Mouse (Mus musculus) kidney, postnatal 0 days (tissue): ENCODE measurements at regions not wholly inside any gene's neighbourhood (a gene's known extent, or its start where the extent isn't known, plus 50 kb on each side); places are given as distances from the start of the nearest gene placed in this dataset.
A peak's percentile ranks its signal among the peaks of the same experiment; 100 is the strongest.

Experiments
- ATAC-seq: fragments of 200-750 bp; cut with Nextera tagmentation; replicated peaks from 2 replicates; pipeline ENCODE4 v1.8.0; 2017; ENCODE audit warnings: low read depth, moderate number of reproducible peaks, moderate TSS enrichment, moderate library complexity; ENCODE audit not compliant: low FRiP score
- DNase-seq: peaks from one replicate; pipeline ENCODE4 v3.0.0-alpha.2; 2016; ENCODE audit warnings: low spot score
- H3K27ac ChIP-seq: fragments of 300-500 bp; sonication (generic); 2 replicates; pipeline ENCODE4 v1.5.1; 2014; ENCODE audit warnings: mild to moderate bottlenecking
- H3K27me3 ChIP-seq: fragments of 300-500 bp; sonication (generic); 2 replicates; pipeline ENCODE4 v1.6.1; 2014; ENCODE audit warnings: low read length, mixed read lengths; ENCODE audit not compliant: insufficient read depth
- H3K36me3 ChIP-seq: fragments of 300-500 bp; sonication (generic); 2 replicates; pipeline ENCODE4 v1.6.1; 2014; ENCODE audit warnings: low read length, mixed read lengths; ENCODE audit not compliant: insufficient read depth
- H3K4me1 ChIP-seq: fragments of 300-500 bp; sonication (generic); replicated peaks from 2 replicates; pipeline ENCODE4 v1.6.1; 2014; ENCODE audit warnings: antibody characterized with exemption, low read length, mixed read lengths; ENCODE audit not compliant: insufficient read depth
- H3K4me2 ChIP-seq: fragments of 300-500 bp; sonication (generic); 2 replicates; pipeline ENCODE4 v1.6.1; 2014; ENCODE audit warnings: mild to moderate bottlenecking, low read length, moderate library complexity, mixed read lengths
- H3K4me3 ChIP-seq: fragments of 300-500 bp; sonication (generic); replicated peaks from 2 replicates; pipeline ENCODE4 v1.5.1; 2014; ENCODE audit warnings: low read depth, low read length
- H3K9ac ChIP-seq: fragments of 300-500 bp; sonication (generic); 2 replicates; pipeline ENCODE4 v1.6.1; 2014; ENCODE audit warnings: low read depth, low read length
- H3K9me3 ChIP-seq: fragments of 300-500 bp; sonication (generic); replicated peaks from 2 replicates; pipeline ENCODE4 v1.6.1; 2016; ENCODE audit warnings: low read length, inconsistent platforms, mixed read lengths
- CTCF ChIP-seq: IDR thresholded peaks from 2 replicates; pipeline ENCODE4 v1.5.1; 2016; ENCODE audit warnings: antibody characterized with exemption, low read depth, mild to moderate bottlenecking, moderate library complexity
- WGBS: fragments of 180-500 bp; shearing (Covaris S2); extraction: QIAGEN DNeasy Blood & Tissue Kit; methylation state at CpG from one replicate; pipeline ENCODE4 v1.1.7; 2014; 5-methylcytosine and 5-hydroxymethylcytosine counted together

GRCm38 (mm10) chr5:119032051-119032450 is 471.6 kb downstream of the Med13l start:
- Histone ChIP-seq H3K4me1 (no peaks in the 10 kb centered on the region), H3K9ac (no peak overlapping the region), H3K4me2 (no peak overlapping the region), H3K4me3 (no peak overlapping the region), H3K27ac (no peak overlapping the region), H3K36me3 (no peaks in the 10 kb centered on the region), H3K9me3 (no peaks in the 10 kb centered on the region), H3K27me3 (no peaks in the 10 kb centered on the region)
- 84% methylated on average over 5 of the region's 5 CpGs for WGBS
- no peak for TF ChIP-seq CTCF
- DNase-seq (no peak), ATAC-seq (no peak)

GRCm38 (mm10) chr5:119044548-119044947 is 484.1 kb downstream of the Med13l start:
- ATAC-seq = no peak
- 68% methylated on average over 10 of the region's 10 CpGs for WGBS
- no peak for DNase-seq

GRCm38 (mm10) chr5:119047581-119047980 is 487.1 kb downstream of the Med13l start:
- ATAC-seq = no peak
- H3K4me1 ChIP-seq = no peaks in the 10 kb centered on the region
- DNase-seq = no peak
- no peak overlapping the region for H3K4me2 ChIP-seq
- 37% methylated on average over 4 of the region's 4 CpGs for WGBS
- no peaks in the 10 kb centered on the region for H3K36me3 ChIP-seq
- H3K4me3 ChIP-seq = no peak overlapping the region
- no peak for TF ChIP-seq CTCF
- no peaks in the 10 kb centered on the region for H3K9me3 ChIP-seq
- no peak overlapping the region for H3K9ac ChIP-seq
- H3K27ac ChIP-seq = no peak overlapping the region
- no peaks in the 10 kb centered on the region for H3K27me3 ChIP-seq

More at GRCm38 (mm10) chr5:119044548-119044947, 484.1 kb downstream of the Med13l start:
- Histone ChIP-seq H3K9ac (no peak overlapping the region), H3K27me3 (no peaks in the 10 kb centered on the region), H3K27ac (no peak overlapping the region), H3K4me2 (no peak overlapping the region), H3K4me3 (no peak overlapping the region), H3K4me1 (no peaks in the 10 kb centered on the region), H3K9me3 (no peaks in the 10 kb centered on the region), H3K36me3 (no peaks in the 10 kb centered on the region)
- TF ChIP-seq CTCF = no peak

- no peaks in the 10 kb centered on the region for H3K36me3 ChIP-seq
- no peak overlapping the region for H3K27ac ChIP-seq
- no peak overlapping the region for H3K4me2 ChIP-seq
- no peak overlapping the region for H3K9ac ChIP-seq
- WGBS = 26% methylated on average over 11 of the region's 11 CpGs
- no peaks in the 10 kb centered on the region for H3K9me3 ChIP-seq
- H3K4me3 ChIP-seq = no peak overlapping the region
- no peaks in the 10 kb centered on the region for H3K4me1 ChIP-seq
- no peak for TF ChIP-seq CTCF
- no peak for DNase-seq
- ATAC-seq = no peak
- no peaks in the 10 kb centered on the region for H3K27me3 ChIP-seq
These were observed 492.0 kb downstream of the Med13l start for GRCm38 (mm10) chr5:119052354-119052996.

GRCm38 (mm10) chr5:119053738-119054137 is 493.3 kb downstream of the Med13l start:
- peak; percentile 48 for TF ChIP-seq CTCF
- Histone ChIP-seq H3K9me3 (no peaks in the 10 kb centered on the region), H3K27me3 (no peaks in the 10 kb centered on the region), H3K36me3 (no peaks in the 10 kb centered on the region), H3K27ac (no peak overlapping the region), H3K4me2 (no peak overlapping the region), H3K4me3 (no peak overlapping the region), H3K9ac (no peak overlapping the region), H3K4me1 (no peaks in the 10 kb centered on the region)
- no peak for DNase-seq
- ATAC-seq = no peak
- 90% methylated on average over 8 of the region's 8 CpGs for WGBS

- no peak overlapping the region for H3K4me2 ChIP-seq
- DNase-seq (no peak), ATAC-seq (no peak)
- TF ChIP-seq CTCF = no peak
- no peak overlapping the region for H3K9ac ChIP-seq
- H3K36me3 ChIP-seq = no peaks in the 10 kb centered on the region
- H3K27ac ChIP-seq = no peak overlapping the region
- no peaks in the 10 kb centered on the region for H3K9me3 ChIP-seq
- 69% methylated on average over 6 of the region's 6 CpGs for WGBS
- H3K4me3 ChIP-seq = no peak overlapping the region
- H3K27me3 ChIP-seq = no peaks in the 10 kb centered on the region
- H3K4me1 ChIP-seq = no peaks in the 10 kb centered on the region
These were observed 493.9 kb downstream of the Med13l start for GRCm38 (mm10) chr5:119054393-119054792.

GRCm38 (mm10) chr5:119055430-119055829 is 495.0 kb downstream of the Med13l start:
- no peaks in the 10 kb centered on the region for H3K9me3 ChIP-seq
- ATAC-seq = no peak
- H3K9ac ChIP-seq = no peak overlapping the region
- peak; percentile 27 for DNase-seq
- no peak overlapping the region for H3K27ac ChIP-seq
- no peaks in the 10 kb centered on the region for H3K4me1 ChIP-seq
- 23% methylated on average over 12 of the region's 12 CpGs for WGBS
- no peaks in the 10 kb centered on the region for H3K36me3 ChIP-seq
- no peak overlapping the region for H3K4me2 ChIP-seq
- H3K27me3 ChIP-seq = no peaks in the 10 kb centered on the region
- no peak overlapping the region for H3K4me3 ChIP-seq
- no peak for TF ChIP-seq CTCF
